Mouse (Mus musculus) CH12.LX (cell line): ENCODE measurements around the gene Mipep. TPM values are rescaled to one million over a fixed set of nuclear protein-coding genes. Genes with fewer than 3 reads are reported as not detected.

Experiments
- DNase-seq: peaks from one replicate; pipeline ENCODE4 v3.0.0-alpha.2; 2013; ENCODE audit errors: extremely low read depth
- H3K27ac ChIP-seq: 2 replicates; pipeline ENCODE4 v1.5.1; 2012; ENCODE audit warnings: low read depth, mild to moderate bottlenecking, control low read depth, moderate library complexity; ENCODE audit not compliant: insufficient read depth
- H3K27me3 ChIP-seq: replicated peaks from 2 replicates; pipeline ENCODE3; 2012; ENCODE audit warnings: inconsistent platforms
- H3K36me3 ChIP-seq, 2 experiments: replicated peaks in 1 of 2; 2 replicates each; pipeline versions ENCODE3 to v1.6.1; 2012; ENCODE audit warnings: inconsistent platforms in 1 of 2, low read length in 1 of 2, mild to moderate bottlenecking in 1 of 2, mixed read lengths in 1 of 2, moderate library complexity in 1 of 2; ENCODE audit not compliant: control insufficient read depth in 1 of 2, insufficient read depth in 1 of 2
- H3K4me1 ChIP-seq, 2 experiments: 2 replicates each; pipeline ENCODE4 v1.6.1; 2012; ENCODE audit warnings: inconsistent platforms in 1 of 2, moderate library complexity in 1 of 2; ENCODE audit not compliant: insufficient read depth in 2 of 2, control insufficient read depth in 1 of 2
- H3K4me2 ChIP-seq: 2 replicates; pipeline ENCODE4 v1.6.1; 2012; ENCODE audit warnings: low read depth, mild to moderate bottlenecking, control low read depth; ENCODE audit not compliant: poor library complexity, insufficient read depth, severe bottlenecking
- H3K4me3 ChIP-seq, 3 experiments: fragments of 150-350 bp in 1 of 3; sonication (generic) in 1 of 3; replicated peaks in 1 of 3; 2 replicates each; pipeline versions ENCODE3 to v1.5.1; 2011 to 2012; ENCODE audit warnings: low read depth in 2 of 3, low read length in 2 of 3, mild to moderate bottlenecking in 2 of 3, moderate library complexity in 2 of 3, control low read depth in 1 of 3, improper control_type of control experiment in 1 of 3, inconsistent platforms in 1 of 3, mixed read lengths in 1 of 3; ENCODE audit not compliant: poor library complexity in 1 of 3
- H3K79me2 ChIP-seq: replicated peaks from 2 replicates; pipeline ENCODE4 v1.6.1; 2012; ENCODE audit warnings: mild to moderate bottlenecking, moderate library complexity; ENCODE audit not compliant: control insufficient read depth, poor library complexity, insufficient read depth, severe bottlenecking; ENCODE audit errors: extremely low read depth
- H3K9ac ChIP-seq: 2 replicates; pipeline ENCODE4 v1.6.1; 2012; ENCODE audit warnings: low read depth, mild to moderate bottlenecking, control low read depth, moderate library complexity; ENCODE audit not compliant: insufficient read depth
- H3K9me3 ChIP-seq: replicated peaks from 2 replicates; pipeline ENCODE3; 2012; ENCODE audit warnings: low read length, inconsistent platforms, mixed read lengths
- BHLHE40 ChIP-seq: IDR thresholded peaks from 2 replicates; pipeline ENCODE4 v1.6.1; 2011; ENCODE audit warnings: mild to moderate bottlenecking, low read depth, low read length, improper control_type of control experiment
- CHD2 ChIP-seq: IDR thresholded peaks from 2 replicates; pipeline ENCODE4 v1.6.1; 2011; ENCODE audit warnings: low read length, improper control_type of control experiment
- E2F4 ChIP-seq: IDR thresholded peaks from 2 replicates; pipeline ENCODE4 v1.6.1; 2011; ENCODE audit warnings: low read depth, low read length, improper control_type of control experiment; ENCODE audit not compliant: insufficient replicate concordance
- EP300 ChIP-seq: IDR thresholded peaks from 2 replicates; pipeline ENCODE4 v1.6.1; 2011; ENCODE audit warnings: low read length, improper control_type of control experiment
- GABPA ChIP-seq: IDR thresholded peaks from 2 replicates; pipeline ENCODE4 v1.6.1; 2012; ENCODE audit warnings: low read depth, low read length, improper control_type of control experiment, inconsistent platforms; ENCODE audit not compliant: insufficient replicate concordance
- HCFC1 ChIP-seq: IDR thresholded peaks from 2 replicates; pipeline ENCODE4 v1.6.1; 2012; ENCODE audit warnings: low read depth, mild to moderate bottlenecking, inconsistent platforms, low read length, improper control_type of control experiment
- JUN ChIP-seq: IDR thresholded peaks from 2 replicates; pipeline ENCODE4 v1.6.1; 2011; ENCODE audit warnings: low read depth, mild to moderate bottlenecking, low read length, improper control_type of control experiment, moderate library complexity; ENCODE audit not compliant: insufficient read depth
- MAFK ChIP-seq: IDR thresholded peaks from 2 replicates; pipeline ENCODE4 v1.6.1; 2011; ENCODE audit warnings: low read length, improper control_type of control experiment; ENCODE audit not compliant: insufficient replicate concordance
- MAZ ChIP-seq: IDR thresholded peaks from 2 replicates; pipeline ENCODE4 v1.6.1; 2012; ENCODE audit warnings: low read depth, mild to moderate bottlenecking, inconsistent platforms, low read length, improper control_type of control experiment, moderate library complexity
- NELFE ChIP-seq: IDR thresholded peaks from 2 replicates; pipeline ENCODE4 v1.6.1; 2011; ENCODE audit warnings: low read depth, low read length, improper control_type of control experiment
- PAX5 ChIP-seq: IDR thresholded peaks from 2 replicates; pipeline ENCODE4 v1.6.1; 2012; ENCODE audit warnings: low read length, inconsistent platforms, mixed read lengths
- POLR2A ChIP-seq: IDR thresholded peaks from 2 replicates; pipeline ENCODE4 v1.6.1; 2011; ENCODE audit warnings: low read depth, mild to moderate bottlenecking, improper control_type of control experiment, low read length
- POLR2AphosphoS2 ChIP-seq: IDR thresholded peaks from 2 replicates; pipeline ENCODE4 v1.6.1; 2011; ENCODE audit warnings: low read depth, low read length, improper control_type of control experiment
- RAD21 ChIP-seq: IDR thresholded peaks from 2 replicates; pipeline ENCODE4 v1.6.1; 2011; ENCODE audit warnings: low read depth, mild to moderate bottlenecking, low read length, improper control_type of control experiment, moderate library complexity
- SIN3A ChIP-seq: IDR thresholded peaks from 2 replicates; pipeline ENCODE4 v1.6.1; 2012; ENCODE audit warnings: low read length, improper control_type of control experiment, inconsistent platforms
- TCF12 ChIP-seq: IDR thresholded peaks from 2 replicates; pipeline ENCODE4 v1.6.1; 2014; ENCODE audit warnings: low read depth, mild to moderate bottlenecking, inconsistent platforms, low read length, improper control_type of control experiment
- USF2 ChIP-seq: conservative IDR thresholded peaks from 2 replicates; pipeline ENCODE4 v1.6.1; 2011; ENCODE audit warnings: low read depth, low read length, improper control_type of control experiment
- ZKSCAN1 ChIP-seq: IDR thresholded peaks from 2 replicates; pipeline ENCODE4 v1.6.1; 2012; ENCODE audit warnings: low read depth, inconsistent platforms, low read length, improper control_type of control experiment, borderline replicate concordance
- dilution Hi-C: fragments of 300-500 bp; cut with MboI; formaldehyde crosslinking; loops from 2 replicates; pipeline ENCODE4 v1.14.3; 2020; ENCODE audit warnings: low sequenced_read_pairs; ENCODE audit not compliant: extremely low pct_unique_long_range_greater_than_20kb, extremely low pct_ligation_motif_present
- in situ Hi-C: fragments of 300-500 bp; cut with MboI; formaldehyde crosslinking; loops from 3 replicates; pipeline ENCODE4 v1.14.3; 2019; ENCODE audit warnings: low sequenced_read_pairs, low pct_ligation_motif_present, low pct_unique_long_range_greater_than_20kb, mixed read lengths
- polyA plus RNA-seq: library from polyadenylated mRNA; unstranded; fragments of >175 nt; gene quantifications from 2 replicates; pipeline ENCODE4 v1.2.1, GENCODE M21; 2012; ENCODE audit warnings: low read depth; ENCODE audit not compliant: insufficient read length
- total RNA-seq, 2 experiments: library from RNA; depleted of rRNA; stranded (reverse); fragments of 300-350 nt in 1 of 2; fragments of >200 nt in 1 of 2; gene quantifications; 2 replicates each; pipeline ENCODE4 v1.2.3; 2012 to 2014

Gene Mipep
- total and polyA plus RNA-seq, 3 experiments, result 33.1 to 37.2 (median 36.6) TPM

GRCm38 (mm10) chr14:60741490-60741981 is 42.8 kb upstream of the Mipep start:
- Histone ChIP-seq H3K4me2 (no peak overlapping the region), H3K9me3 (no peaks in the 10 kb centered on the region), H3K36me3 (peaks cover 22 to 43% of the 10 kb centered on the region in 2 experiments), H3K4me3 (no peak overlapping the region), H3K27me3 (no peaks in the 10 kb centered on the region), H3K9ac (no peak overlapping the region), H3K4me1 (peaks cover 19 to 64% of the 10 kb centered on the region in 2 experiments), H3K27ac (no peak overlapping the region), H3K79me2 (peaks cover 5% of the 10 kb centered on the region)
- in situ Hi-C loops, result loop anchor here (25.0 kb wide), 1 partner anchor 479 kb away; the partner anchor contains the start of genes Gm49336, Mtmr6 and Nupl1
- TF ChIP-seq BHLHE40, result no peak
- no peak for TF ChIP-seq GABPA
- TF ChIP-seq E2F4, result no peak
- no peak for TF ChIP-seq ZKSCAN1
- dilution Hi-C loops, result no loop called here
- no peak for DNase-seq

GRCm38 (mm10) chr14:60743681-60744080 is 40.7 kb upstream of the Mipep start:
- H3K79me2 ChIP-seq, result peaks cover 5% of the 10 kb centered on the region
- no peaks in the 10 kb centered on the region for H3K9me3 ChIP-seq
- no peaks in the 10 kb centered on the region for H3K27me3 ChIP-seq
- TF ChIP-seq USF2, result no peak
- TF ChIP-seq JUN, result no peak
- no peak for TF ChIP-seq SIN3A
- no peak for TF ChIP-seq BHLHE40
- TF ChIP-seq MAZ, result no peak
- TF ChIP-seq HCFC1, result no peak
- TF ChIP-seq CHD2, result no peak
- TF ChIP-seq E2F4, result no peak
- TF ChIP-seq, all 38 proteins: peak for 0
- Histone ChIP-seq H3K9ac (no peak overlapping the region), H3K4me3 (no peak overlapping the region), H3K4me2 (no peak overlapping the region), H3K27ac (no peak overlapping the region), H3K4me1 (peaks cover 12 to 49% of the 10 kb centered on the region in 2 experiments), H3K36me3 (peaks cover 39 to 61% of the 10 kb centered on the region in 2 experiments)
- in situ Hi-C loops, result loop anchor here (25.0 kb wide), 1 partner anchor 481 kb away; the partner anchor contains the start of genes Gm49336, Mtmr6 and Nupl1
- no peak for DNase-seq
- dilution Hi-C loops, result no loop called here

GRCm38 (mm10) chr14:60745201-60745600 is 39.2 kb upstream of the Mipep start:
- dilution Hi-C loops, result no loop called here
- no peak overlapping the region for H3K9ac ChIP-seq

More at GRCm38 (mm10) chr14:60745201-60745600, 39.2 kb upstream of the Mipep start:
- H3K79me2 ChIP-seq, result peaks cover 5% of the 10 kb centered on the region
- TF ChIP-seq POLR2AphosphoS2 (no peak), MAFK (no peak), NELFE (no peak), JUN (no peak), TCF12 (no peak), EP300 (no peak), PAX5 (no peak), RAD21 (no peak), POLR2A (no peak), GABPA (no peak)
- H3K4me3 ChIP-seq, result no peak overlapping the region
- in situ Hi-C loops, result loop anchor here (25.0 kb wide), 1 partner anchor 483 kb away; the partner anchor contains the start of genes Gm49336, Mtmr6 and Nupl1
- no peak overlapping the region for H3K27ac ChIP-seq
- H3K36me3 ChIP-seq, result peaks cover 53 to 76% of the 10 kb centered on the region in 2 experiments
- DNase-seq, result no peak
- peaks cover 6 to 37% of the 10 kb centered on the region in 2 experiments for H3K4me1 ChIP-seq
- no peaks in the 10 kb centered on the region for H3K27me3 ChIP-seq
- no peak overlapping the region for H3K4me2 ChIP-seq
- H3K9me3 ChIP-seq, result no peaks in the 10 kb centered on the region
